Mouse (Mus musculus) erythroblast, adult 5-6 weeks (primary cell): ENCODE measurements around the gene Trappc6a. TPM values are rescaled to one million over a fixed set of nuclear protein-coding genes. Genes with fewer than 3 reads are reported as not detected.
"Not testable (repeated sequence)": the region's sequence is repeated elsewhere in the genome, so short reads cannot be mapped to it uniquely, and the experiment has no call there.

Experiments used
- ATAC-seq: replicated peaks from 2 replicates; pipeline ENCODE4 v1.8.0; 2016; ENCODE audit warnings: moderate number of reproducible peaks, mild to moderate bottlenecking, moderate TSS enrichment, inconsistent platforms; ENCODE audit not compliant: poor library complexity, low FRiP score, severe bottlenecking
- total RNA-seq, 2 experiments: library from RNA; stranded (forward) in 1 of 2; stranded (reverse) in 1 of 2; fragments of 150-400 nt in 1 of 2; fragments of 200-764, 138-1000 nt in 1 of 2; gene quantifications; 2 replicates each; pipeline versions ENCODE4 v1.2.3 to v1.2.4; 2015 to 2017; ENCODE audit warnings: low replicate concordance in 2 of 2

Trappc6a gene
- total RNA-seq, 2 experiments from 2014 or later, result 2.7 to 17.9 TPM

- ATAC-seq, result no peak
Observed at GRCm38 (mm10) chr7:19485488-19485887, 22.7 kb upstream of the Trappc6a start.

- ATAC-seq, result no peak
Observed at GRCm38 (mm10) chr7:19486549-19486948, 21.6 kb upstream of the Trappc6a start.

GRCm38 (mm10) chr7:19489525-19489924 is 18.7 kb upstream of the Trappc6a start:
- no peak for ATAC-seq

DNA sequence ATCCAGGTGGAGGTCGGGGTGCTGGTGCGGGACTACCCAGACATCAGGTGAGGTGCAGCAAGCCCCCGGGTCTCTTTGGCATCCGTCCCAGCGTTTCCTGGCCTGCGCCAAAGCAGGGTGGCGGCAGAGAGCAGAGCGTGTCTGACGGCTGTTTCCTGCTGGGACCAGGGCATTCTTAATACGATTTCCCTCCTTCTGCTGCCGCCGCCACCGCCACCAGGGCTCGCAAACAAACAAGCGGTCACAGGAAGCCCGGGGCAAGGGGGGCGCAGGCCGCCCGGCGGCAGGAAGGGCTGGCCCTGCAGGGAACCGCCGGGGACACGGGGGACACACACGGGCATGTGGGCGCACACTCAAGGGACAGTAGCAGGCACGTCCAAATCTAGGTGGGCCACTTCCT is 16.5 kb upstream of the Trappc6a start:
- ATAC-seq, result no peak

DNA sequence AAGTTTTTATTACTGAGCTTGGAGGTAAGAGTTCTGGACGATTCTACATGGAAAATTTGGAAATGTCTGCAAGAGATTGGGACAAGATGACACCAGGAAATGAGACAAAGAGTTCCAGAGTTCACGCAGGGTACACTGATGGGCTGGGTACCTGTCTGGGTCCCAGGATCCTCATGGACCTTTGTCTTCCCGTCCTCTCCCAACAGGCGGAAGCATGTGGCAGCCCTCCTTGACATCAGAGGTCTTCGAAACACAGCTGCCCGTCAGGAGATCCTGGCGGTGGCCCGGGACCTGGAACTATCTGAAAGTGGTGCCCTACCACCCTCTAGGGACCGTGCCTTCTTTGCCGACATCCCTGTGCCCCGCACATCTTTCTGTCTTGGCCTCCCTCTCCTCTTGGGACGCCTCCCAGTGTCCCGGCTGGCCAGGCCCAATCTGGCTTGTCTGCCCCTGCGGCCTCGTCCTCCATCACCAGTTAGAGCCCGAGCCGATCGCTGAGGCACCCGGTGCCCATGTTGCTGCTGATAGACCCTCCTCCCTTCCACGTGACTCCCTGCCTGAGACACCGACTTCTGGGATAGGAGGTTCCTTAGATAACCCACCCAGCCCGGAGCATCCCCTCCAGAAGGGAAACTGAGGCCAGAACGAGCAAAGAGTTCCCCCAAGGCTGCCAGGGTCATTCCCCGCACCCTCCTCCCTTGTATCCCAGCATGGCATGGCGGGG is 13.3 kb upstream of the Trappc6a start:
- no peak for ATAC-seq

DNA sequence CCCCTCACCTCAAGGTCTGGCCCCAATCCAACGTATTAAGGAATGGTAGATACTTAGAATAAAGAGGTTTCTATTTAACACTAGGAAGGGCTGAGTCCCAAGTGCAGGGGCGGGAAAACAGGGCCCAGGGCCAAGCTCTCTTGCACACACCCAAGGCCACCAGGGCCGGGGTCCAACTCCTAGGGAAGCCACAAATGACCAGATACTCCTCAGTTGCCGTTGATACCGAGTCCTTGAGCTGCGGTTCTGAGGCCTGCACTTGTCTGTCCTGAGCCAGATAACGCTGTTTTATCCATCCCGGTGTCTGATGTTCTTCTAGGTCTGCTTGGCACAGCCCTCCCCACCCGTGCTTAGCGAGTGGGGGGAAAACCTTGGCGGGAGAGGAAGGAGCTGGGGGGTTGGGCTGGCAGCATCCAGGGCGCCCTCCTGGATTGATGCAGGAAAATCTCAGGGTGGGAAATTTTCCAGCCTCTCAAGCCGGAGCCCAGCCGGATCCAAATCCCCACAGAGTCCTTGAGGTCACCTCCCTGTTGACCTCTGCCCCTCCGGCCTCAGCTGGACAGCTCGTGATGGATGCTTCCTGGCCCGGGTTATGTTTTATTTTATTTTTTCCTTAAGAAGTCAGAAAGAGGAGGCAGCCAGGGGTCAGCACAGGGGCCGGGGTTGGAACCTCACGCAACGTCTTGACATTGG is 12.5 kb upstream of the Trappc6a start:
- ATAC-seq, result no peak

GRCm38 (mm10) chr7:19496214-19496555 is 12.0 kb upstream of the Trappc6a start:
- no peak for ATAC-seq

- ATAC-seq, result no peak
Observed at GRCm38 (mm10) chr7:19498326-19498725, 9.9 kb upstream of the Trappc6a start.

GRCm38 (mm10) chr7:19500420-19501363 is 7.5 kb upstream of the Trappc6a start:
- ATAC-seq, result no peak

GRCm38 (mm10) chr7:19501658-19502057 is 6.5 kb upstream of the Trappc6a start:
- no peak for ATAC-seq

GRCm38 (mm10) chr7:19503481-19504068 is 4.6 kb upstream of the Trappc6a start:
- ATAC-seq, result 0 out of 2 replicates have a peak, but pooled peaks have one; percentile 35

GRCm38 (mm10) chr7:19506326-19506725 is 1.9 kb upstream of the Trappc6a start:
- ATAC-seq, result no peak

- ATAC-seq, result no peak
Observed at GRCm38 (mm10) chr7:19506969-19507611, 1.1 kb upstream of the Trappc6a start.

DNA sequence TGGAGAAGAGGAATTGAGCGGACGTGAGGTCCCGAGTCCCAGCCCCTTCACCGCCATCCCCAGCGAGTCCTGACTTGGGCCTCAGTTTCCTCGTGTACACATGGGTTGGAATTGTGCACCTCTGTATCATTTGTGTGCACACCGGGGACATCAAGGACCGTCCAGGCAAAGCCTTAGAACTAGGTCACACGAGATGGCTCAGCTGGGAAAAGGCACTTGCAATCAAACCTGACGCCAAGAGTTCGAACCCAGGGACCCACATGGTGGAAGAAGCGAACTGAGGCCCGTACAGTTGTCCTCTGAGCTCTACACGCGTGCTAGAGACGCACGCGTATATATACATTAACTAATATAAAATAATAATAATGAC is 598 bp upstream of the Trappc6a start:
- no peak for ATAC-seq

DNA sequence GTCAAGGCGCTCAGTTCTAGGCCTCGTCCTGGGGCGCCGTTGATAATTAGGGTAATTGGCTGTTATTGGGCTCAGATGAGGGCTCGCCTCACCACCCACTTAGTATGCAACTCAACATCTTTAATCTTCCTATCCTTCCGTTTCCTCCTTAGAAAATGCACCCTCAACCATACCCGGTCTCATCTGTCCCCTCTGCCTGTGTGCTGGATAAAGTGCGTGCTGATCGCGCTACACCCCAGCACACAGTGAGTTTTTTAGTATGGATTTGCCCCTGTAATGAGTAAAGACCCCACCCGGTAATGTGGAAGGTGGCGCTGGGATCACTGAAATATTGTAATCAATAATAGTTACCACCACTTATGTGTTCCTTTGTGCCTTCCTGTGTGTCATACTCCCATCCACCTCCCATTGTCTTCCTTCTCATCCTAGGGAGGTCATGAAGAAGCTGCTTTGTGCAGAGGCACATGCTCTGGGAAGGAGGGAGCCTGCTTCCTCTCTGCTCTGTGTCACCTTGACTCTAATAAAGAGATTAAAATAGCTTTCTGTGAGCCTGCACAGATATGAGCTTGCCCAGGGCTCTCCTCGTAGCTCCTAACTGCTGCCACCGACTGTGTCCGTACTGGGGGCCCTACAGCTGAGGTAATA is 851 bp downstream of the Trappc6a start:
- ATAC-seq, result peak; percentile 31

- ATAC-seq, result no peak
Observed at GRCm38 (mm10) chr7:19509786-19510185, 1.6 kb downstream of the Trappc6a start.

DNA sequence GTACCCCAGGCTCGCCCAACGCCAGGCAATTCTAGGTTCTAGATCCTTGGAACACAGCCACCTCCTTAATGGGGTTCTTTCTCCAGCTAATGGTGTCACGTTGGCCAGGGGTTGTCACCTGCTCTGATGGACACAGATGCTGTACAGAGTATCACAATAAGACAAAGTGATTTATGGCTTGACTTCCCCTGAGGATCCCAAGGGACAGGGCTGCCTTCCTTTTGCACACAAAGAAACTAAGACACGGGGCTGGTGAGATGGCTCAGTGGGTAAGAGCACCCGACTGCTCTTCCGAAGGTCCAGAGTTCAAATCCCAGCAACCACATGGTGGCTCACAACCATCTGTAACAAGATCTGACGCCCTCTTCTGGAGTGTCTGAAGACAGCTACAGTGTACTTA is 3.7 kb downstream of the Trappc6a start:
- ATAC-seq, result not testable (repeated sequence)

- ATAC-seq, result no peak
Observed at GRCm38 (mm10) chr7:19512353-19512752, 4.2 kb downstream of the Trappc6a start.
